Mouse (Mus musculus): ENCODE measurements at regions not wholly inside any gene's neighbourhood (a gene's known extent, or its start where the extent isn't known, plus 50 kb on each side); places are given as distances from the start of the nearest gene placed in this dataset.

DNA sequence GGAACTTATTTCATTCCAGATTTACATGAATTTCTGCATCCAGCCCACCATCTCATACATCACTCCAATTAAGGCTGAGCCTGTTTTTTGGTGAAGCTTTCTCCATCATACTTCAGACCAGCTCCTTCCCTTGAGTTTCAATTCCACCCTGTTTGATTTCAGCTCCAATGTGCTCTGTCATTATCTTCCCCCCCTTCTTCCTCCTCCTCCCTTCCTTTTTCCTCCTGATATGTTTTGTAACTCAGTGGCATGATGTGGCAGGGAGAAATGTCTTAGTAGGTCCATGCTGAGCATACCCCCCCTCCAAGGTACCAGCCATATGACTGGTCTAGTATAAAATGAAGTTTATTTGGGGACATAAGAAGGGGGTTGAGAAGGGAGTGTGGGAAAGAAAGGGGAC is 420.8 kb downstream of the Atp23 start:
- no peak for DNase-seq

DNA sequence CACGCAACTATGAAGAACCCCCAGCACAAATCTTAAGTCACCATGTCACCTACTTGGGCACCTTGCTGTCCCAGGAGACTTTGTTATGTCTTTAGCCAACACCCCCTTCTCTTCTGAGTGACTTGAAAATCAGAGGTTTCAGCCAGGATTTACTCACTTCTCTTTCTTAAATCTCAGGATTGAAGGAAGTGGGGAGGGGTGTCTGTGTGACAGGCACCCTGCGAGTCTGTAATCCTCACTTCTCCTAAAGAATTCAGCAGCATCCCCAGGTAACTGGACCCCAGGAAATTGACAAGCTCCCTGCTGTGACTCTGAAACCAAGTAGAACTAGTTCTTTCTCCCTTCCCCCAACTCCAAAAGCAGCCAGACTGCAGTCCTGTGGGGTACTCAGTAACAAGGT is 421.4 kb downstream of the Atp23 start:
- no peak for DNase-seq

DNA sequence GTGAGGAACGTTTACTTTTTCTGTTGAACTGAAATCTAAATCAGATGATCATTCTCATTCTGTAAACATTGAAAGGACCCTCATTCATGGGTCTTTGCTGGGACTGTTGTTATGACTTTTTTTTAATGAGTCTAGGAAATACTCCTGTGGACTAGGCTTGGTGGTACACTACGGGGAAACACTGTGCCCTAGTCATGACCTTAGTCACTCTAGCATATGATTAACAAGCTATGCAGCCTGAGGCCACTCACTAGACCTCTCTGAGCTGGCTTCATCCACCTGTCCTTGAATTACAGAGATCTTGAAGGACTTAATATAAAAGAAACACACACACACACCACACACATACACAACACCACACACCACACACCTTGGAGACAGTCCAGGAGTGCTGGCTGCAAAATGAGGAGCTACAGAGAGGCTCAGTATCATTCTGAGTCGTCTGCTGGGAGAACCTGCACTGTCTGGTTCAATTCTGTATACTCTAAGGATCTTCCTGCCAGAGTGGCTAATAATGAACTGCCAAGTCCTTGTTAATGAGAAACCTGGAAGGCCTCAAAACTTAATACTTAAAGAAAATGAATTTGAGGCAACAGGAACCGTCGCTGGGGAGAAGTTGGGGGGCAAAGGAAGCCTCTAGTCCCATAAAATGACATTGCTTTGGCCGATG is 428.0 kb downstream of the Atp23 start:
- peak; percentile 7 for DNase-seq

DNA sequence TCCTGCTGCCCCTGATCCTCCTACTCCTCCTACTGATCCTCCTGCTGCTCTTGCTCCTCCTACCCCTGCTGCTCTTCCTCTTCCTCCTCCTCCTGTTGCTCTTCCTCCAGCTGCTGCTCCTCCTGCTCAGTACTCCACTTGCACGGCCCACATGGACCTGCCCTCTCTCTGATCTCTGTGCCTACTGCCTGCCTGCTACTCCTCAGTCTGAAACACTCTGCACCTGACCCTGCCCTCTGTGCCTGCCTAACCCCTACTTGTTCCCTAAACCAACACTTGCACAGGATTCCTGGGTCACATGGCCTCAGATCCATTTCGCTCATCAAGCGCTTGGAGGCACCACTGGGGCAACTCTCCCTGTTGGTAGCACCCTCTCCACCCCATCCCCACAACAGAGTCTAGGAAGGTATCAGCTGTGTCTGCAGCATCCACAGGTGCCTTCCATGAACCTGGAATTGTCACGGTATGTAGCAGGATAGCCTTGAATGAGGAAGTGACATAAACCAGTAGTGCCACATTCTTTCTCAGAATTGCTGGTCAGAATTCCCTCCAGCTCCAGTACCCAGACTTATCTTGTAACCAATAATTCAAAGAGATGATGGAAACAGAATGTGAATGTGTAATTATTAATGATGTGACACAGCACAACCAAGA is 430.2 kb downstream of the Atp23 start:
- no peak for DNase-seq

DNA sequence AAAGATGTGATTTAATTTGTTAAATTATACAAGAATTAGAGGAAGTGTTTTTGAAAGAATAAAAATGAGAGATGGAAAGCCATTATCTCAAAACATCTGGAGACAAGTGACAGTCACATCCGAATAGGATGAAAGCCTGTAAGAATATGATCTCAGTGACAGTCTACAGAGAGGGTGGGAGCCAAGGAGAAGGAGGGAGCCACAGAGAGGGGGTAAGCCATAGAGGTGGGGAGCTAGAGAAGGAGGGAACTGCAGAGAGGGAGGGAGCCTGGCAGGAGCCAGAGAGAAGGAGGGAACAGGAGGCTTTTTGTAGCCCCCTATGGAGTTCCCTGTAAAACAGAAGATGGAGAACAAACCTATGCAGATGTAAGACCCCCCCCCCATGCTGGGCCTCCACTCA is 438.4 kb downstream of the Atp23 start:
- DNase-seq = no peak

DNA sequence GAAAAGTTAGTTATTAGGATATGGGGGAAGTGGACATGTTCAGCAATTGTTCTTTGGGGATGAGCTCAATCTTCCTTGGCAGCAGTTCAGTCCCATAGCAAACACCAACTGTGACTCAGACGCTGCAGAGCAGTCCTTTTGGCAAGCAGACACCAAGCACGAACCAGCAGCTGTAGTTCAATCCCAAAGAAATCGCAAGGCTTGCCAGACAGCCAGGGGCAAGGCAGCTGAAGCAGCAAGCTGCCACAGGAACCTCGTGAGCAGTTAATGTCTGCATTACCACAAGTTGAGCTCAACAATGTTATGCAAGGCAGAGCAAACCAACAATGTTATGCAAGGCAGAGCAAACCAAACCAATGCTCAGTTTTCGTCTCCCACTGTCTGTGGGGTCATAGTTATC is 442.6 kb downstream of the Atp23 start:
- no peak for DNase-seq

DNA sequence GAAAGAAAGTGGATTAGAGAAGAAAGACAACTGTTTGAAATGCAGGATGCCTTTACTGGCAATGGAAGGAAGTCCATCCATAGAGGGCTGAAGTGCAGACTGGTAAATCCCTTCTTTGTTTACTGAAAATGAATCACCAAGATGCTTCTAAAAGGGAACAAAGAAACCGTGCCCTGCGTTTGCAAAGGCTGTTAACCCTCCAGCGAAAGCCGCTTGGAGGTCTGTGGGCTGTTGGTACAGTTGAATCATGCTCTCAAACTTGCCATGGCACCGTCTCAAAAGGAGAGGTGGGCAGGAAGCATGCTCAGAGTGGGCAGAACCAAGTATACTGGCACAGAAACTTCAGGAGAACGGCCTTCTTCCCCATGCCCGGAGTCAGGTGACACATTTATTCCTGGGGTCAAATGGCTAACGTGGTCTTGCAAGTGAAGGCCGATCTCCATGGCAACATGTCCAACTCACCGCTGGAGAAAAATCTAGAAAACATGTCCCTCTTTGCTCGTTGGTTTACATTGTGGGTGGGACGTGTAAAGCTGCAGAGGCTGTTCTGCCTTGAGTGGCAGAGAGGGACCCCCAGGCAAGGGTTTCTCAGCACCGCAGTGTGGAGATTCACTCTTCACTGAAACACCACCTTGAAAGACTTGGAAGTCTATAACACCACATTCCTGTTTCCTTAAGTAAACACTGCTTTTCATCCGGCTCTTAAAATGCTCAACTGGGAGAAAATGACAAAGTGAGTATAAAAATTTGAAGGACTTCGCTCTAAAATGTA is 448.2 kb downstream of the Atp23 start:
- no peak for DNase-seq

DNA sequence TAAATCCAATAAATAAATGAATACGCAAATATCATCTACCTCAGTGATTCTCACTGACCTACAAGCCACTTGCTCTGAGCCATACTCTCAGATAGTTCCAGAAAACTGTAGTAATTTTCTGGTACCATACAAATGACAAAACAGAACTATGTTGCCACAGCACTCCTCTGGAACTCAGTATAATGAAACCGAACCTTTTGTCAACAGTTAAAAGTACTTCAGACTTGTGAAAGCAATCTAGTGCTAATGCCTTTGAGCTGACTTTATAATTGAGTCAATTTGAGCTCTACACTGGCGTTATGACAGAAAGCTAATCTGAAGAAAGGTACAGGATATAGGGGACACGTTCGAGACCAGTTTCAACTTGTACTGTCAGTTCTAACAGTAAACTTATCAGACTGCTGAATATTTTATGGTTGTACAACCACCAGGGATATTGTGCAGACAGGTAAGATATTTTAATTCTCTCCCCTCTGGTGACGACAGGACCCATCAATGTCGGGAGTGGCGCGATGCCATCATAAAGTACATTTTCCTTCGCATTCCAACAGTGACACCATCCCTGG is 449.0 kb downstream of the Atp23 start:
- DNase-seq = no peak

DNA sequence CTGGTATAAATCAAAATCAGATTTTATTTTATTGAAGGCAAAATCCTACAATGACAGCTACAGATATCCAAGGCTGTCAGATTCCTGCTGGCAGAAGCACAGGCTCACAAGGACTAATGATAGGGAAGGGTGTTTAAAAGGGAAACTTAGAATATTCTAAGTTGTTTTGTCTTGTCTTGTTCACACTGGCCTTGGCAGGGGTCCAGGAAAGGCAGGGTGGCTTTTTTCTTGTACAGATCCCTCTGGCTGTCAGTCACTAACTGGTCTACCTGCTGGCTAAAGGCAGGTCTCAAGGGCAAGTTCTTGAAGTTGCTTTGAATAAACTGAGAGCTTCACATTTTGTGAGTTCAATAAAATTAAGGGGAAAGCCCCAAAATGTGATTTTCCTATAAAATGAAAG is 465.3 kb downstream of the Lrig3 start:
- no peak for DNase-seq

DNA sequence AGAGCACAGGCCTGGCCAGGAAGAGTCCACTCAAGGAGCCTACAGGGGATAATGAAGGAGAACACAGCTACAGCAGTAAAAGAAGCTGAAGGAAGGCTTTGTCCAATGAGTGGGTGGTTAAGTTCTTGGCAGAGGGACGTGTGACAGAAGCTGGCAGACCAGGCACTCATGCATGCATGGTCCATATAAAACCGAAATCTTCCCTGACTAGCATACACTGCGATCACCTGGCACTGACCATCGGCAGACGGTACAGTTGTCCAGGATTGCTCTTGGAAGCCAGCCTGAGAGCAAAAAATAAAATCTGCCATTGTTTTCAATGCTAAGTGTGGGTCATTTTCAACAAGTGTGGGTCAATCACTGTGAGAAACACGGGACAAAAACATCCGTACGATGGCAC is 464.4 kb downstream of the Lrig3 start:
- no peak for DNase-seq

DNA sequence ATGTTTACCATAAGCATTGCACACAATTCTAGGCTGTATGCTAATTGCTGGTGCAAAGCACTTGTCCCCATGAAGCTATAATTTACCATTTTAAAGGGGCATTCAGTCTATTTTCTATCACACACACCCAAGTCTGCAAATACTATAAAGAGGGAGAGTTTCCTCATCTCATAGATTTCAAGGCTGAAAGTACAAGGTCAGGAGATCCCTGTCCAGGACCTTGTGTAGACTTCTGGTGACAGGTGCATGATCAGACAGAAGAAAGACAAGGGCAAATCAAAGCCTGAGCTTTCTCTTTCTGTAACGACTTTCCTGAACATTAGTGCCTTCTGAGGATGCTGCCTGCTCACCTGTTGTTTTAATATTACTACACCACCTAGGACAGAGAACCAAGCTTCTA is 463.5 kb downstream of the Lrig3 start:
- no peak for DNase-seq

DNA sequence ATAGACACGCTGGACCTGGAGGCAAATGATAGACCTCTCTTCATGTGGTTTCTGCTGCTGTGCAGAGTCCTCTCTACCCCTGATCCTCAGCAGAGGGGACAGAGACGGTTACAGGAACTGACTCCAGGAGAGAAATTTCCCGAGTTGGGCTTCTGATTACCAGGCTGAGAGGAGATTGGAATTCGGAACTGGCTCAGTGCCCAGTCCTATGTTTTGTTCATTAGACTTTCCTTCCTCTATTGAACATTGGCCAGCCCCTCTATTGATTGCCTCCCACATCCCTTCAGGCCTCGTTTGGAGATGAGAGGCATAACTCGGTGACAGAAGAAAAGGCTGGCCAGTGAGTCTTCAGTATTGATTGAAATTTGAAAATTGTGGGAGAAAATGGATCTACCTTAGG is 456.1 kb downstream of the Lrig3 start:
- DNase-seq = no peak

DNA sequence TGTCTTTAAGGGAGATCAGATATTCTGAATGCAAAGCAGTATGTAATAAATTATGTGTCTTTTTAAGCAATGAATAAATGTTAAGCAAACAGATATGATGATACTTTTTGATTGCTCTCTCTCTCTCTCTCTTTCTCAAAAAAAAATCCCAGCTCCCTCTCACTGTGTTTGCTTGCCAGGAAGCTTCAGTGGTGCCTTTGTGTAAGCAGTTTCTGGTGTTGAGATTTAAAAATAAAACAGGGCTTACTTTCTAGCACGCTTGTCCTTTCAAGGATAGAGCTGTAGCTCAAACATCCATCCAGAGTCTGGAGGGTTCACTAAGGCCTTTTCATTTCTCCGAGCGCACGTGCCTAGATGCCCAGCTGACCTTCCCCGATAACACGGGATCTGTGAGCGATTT is 447.8 kb downstream of the Lrig3 start:
- no peak for DNase-seq

DNA sequence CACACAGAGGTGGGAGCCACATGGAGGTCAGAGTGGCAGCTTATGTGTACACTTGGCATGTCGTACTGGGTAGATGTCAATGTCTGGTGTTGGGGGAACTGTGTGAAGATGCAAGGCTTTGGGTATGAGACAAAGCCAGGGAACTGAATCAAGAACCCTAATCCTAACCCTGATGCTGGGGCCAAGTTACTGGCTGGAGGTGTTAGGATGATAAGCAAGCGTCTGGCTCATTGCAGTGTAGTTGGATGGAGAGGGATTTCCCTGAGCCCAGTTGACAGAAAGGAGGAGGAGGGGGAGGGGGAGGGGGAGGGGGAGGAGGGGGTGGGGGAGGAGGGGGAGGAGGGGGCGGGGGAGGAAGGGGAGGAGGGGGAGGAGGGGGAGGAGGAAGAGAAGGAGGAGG is 426.3 kb downstream of the Lrig3 start:
- DNase-seq = no peak

DNA sequence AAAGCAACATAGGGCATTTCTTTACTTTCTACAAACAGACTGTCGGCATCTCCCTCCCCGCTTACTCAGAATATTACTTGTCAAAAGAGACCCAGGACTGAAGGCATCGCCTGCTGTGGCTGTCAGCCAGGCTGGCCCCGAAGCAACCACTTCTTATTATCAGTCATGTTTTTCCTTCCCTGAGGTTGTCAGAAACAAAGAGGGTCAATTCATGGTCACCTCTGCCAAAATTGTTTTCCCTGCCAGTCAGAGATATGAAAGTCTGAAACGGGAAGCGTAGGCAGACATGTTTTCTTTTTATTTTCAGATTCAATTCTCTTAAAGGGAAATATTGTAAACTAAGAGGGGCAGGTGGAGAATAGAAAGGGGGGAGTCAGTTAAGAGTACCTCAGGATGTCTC is 425.8 kb downstream of the Lrig3 start:
- no peak for DNase-seq

DNA sequence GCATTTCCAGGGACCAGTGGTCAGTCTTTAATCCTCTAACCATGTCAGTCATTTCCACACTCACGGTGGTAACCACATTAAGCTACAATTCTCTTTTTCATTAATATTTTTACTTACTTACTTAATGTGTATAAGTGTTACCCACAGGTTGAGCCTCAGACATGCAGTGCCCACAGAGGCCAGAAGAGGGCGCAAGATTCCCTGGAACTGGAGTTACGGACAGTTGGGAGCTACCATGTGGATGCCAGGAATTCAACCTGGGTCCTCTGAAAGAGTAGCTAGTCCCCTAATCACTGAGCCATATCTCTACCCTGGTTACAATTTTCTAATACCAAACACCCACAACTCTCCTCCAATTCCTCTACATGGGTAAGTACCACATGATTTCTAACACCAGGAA is 420.5 kb downstream of the Lrig3 start:
- DNase-seq = no peak

DNA sequence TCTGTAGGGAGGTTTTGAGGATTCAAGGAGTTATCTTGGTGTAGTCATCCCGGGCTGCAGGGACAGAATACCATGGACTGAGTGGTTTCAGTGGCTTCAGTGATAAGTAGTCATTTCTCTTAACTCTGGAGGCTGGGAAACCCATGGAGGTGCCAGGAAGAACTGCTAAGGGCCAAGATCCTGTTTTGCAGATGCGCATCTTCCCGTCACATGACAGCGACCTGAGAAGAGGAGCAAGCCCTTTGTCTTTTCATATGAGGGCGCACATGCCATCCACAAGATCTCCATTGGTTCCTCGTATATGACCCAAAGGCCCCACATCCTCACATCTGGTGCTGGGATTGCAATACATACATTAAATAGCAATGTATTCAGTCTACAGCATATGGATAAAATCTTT is 419.7 kb downstream of the Lrig3 start:
- DNase-seq = no peak

DNA sequence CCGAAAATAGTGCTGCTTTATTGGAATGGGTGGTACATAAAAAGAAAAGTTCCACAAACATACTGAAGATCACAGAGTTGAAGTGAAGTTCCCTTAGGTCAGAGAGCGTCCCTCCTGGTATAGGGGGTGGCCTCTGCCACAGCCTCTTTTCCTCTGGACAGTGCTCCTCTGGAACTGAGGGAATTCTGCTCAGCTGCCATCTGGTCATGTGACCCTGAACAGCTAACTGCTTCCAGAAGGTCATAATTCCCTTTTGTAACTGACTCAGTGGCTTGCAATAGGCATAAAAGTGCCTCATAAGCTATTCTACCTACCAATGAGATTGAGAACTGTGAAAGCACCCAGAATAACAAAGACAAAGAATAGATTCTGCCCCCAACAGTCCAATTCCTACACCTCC is 414.4 kb downstream of the Lrig3 start:
- DNase-seq = no peak

DNA sequence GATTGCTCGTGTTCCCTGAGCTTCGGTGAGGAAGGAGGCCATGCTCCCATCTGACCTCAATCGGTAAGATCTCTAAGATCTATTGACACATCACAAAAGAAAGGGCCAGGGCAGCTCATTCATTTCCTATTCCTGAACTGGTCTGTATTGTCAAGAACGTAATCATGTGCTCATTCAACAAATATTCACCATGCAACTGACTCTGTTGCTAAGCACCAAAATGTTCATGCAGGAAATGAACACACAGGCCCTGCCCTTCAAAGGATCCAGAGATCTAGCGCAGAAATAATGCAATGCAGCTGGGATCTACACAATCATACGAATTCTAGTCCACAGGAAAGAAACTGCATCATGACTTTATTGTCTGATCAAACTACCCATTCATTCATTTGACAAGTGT is 413.3 kb downstream of the Lrig3 start:
- no peak for DNase-seq

DNA sequence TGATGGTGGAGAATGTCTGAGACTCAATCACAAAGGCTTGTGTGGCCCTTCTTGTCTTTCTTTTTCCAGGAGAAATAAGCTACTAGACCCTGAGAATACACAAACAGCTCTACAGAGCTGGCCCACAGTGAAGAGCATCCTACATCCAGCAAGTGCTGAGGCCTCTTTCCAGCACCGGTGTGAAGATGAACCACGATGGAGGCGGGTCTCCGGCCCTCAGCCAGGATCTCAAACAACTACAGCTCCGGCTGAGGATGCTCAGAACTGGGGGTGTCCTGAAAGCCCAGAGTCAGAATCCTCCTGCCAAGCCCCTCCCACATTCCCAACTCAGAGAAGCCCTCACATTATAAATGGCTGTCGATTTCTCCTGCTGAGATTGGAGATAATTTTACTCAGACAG is 407.9 kb downstream of the Lrig3 start:
- no peak for DNase-seq

DNA sequence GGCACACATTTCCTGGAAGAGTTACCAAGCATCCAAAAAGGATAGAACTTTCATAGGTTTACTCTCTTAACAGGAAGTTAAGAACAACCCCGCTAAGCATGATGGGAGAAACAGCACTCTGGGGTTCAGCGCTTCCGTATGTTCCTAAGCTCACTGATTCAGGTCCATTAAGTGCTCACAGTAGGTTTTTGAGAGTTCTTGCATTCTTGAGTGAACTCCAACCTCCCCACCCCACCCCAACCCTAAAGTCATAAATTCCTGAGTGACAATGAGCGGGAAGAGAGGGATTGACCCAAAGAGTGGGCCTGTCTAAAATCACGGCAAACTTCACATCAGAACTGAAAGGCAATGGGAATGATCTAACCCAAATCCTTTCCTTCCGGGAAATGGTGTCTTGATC is 405.9 kb downstream of the Lrig3 start:
- no peak for DNase-seq

DNA sequence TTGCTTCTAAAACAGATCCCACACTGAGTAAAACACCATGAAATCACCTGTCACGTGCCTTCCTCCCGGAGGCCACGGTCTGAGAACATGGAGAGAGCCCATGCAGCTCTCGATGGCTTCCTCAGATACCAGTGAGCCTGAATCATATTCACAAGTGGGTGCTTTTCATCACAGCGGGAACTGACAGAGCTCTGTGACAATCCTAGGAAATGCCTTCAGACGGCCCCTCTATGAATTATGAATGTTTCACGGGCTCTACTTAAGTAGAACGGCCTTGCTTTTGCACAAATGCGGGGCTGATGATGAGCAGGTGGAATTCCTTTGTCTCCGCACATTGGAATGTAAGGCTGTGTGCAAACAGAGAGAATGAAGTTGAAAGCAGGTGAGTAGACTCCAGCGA is 383.1 kb downstream of the Lrig3 start:
- DNase-seq = no peak

DNA sequence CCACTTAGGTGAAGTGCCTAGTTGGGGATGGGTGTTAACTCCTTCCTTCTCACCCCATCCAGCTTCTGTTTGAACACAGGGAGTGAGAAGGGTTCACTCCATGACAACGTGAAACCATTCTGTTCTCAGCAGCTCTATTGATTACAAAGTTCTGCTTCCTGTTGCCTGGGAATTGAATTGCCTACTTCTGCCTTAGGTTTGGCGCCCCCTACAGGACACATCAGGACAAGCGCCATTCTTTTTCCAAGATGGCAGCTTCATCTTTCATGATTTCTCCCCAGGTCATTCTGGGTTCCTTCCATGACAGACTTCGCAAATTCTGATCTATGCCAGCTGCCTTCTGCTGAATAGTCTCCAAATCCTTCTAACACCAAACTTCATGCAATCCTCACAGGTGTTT is 371.5 kb downstream of the Lrig3 start:
- DNase-seq = no peak

DNA sequence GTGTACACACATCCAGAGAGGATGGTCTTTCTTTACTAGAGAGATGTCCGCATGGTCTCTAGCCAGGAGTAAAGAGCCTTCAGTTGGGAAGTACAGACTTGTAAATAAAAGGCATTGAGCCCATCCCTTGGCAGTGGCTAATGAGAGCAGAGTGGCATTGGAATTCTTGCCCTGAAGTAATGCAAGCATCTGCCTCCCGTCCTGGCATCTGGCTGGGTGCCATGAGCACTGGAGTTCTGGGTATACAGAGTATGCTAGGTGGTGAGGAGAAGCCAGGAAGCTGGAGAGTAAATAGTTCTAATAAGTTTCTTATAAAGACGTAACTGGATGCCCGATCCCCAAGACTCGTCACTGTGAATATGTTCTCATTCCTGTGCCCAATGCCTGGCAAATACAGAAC is 367.8 kb downstream of the Lrig3 start:
- no peak for DNase-seq
